Mouse (Mus musculus): ENCODE results near the gene Tas2r138. TPM values are rescaled to one million over a fixed set of nuclear protein-coding genes. Genes with fewer than 3 reads are reported as not detected.

The Tas2r138 gene
- total RNA-seq, 2 experiments from 2014 or later: not detected

Other genes starting within 250 kb of the Tas2r138 start
- gene E330009J07Rik, start 177.2 kb downstream of the Tas2r138 start, total RNA-seq (2021): 10 to 100 TPM; 48.2 to 49.6 TPM
- gene Wee2, start 174.2 kb downstream of the Tas2r138 start, total RNA-seq (2021): not detected
- gene Ssbp1, start 142.0 kb downstream of the Tas2r138 start, total RNA-seq (2021): 10 to 100 TPM; 29.9 to 30.0 TPM
- gene Tas2r137, start 122.1 kb downstream of the Tas2r138 start, total RNA-seq (2021): not detected
- gene Tas2r108, start 119.8 kb downstream of the Tas2r138 start, total RNA-seq (2021): not detected
- not detected for gene Prss37, start 93.8 kb downstream of the Tas2r138 start, total RNA-seq (2021)
- not detected for gene Olfr461, start 58.3 kb downstream of the Tas2r138 start, total RNA-seq (2021)
- not detected for gene Olfr460, start 43.8 kb downstream of the Tas2r138 start, total RNA-seq (2021)
- 1 to 10 TPM in 1 of 2 experiments, under 1 TPM in 1; 0.99 to 1.4 TPM for gene Clec5a, start 27.5 kb downstream of the Tas2r138 start, total RNA-seq (2021)
- not detected for gene Mgam, start 15.5 kb upstream of the Tas2r138 start, total RNA-seq (2021)